Mouse (Mus musculus) hindlimb bud, embryonic 11.5 days (tissue): Measurements from ENCODE around the gene Coq10a.

Experiments
- DNase-seq: peaks from one replicate; pipeline ENCODE4 v3.0.0-alpha.2; 2012; ENCODE audit warnings: low read depth, low spot score; ENCODE audit errors: extremely low spot score

The Coq10a gene

GRCm38 (mm10) chr10:128388941-128389340, 20.1 kb upstream of the Coq10a start:
- no peak for DNase-seq

DNA sequence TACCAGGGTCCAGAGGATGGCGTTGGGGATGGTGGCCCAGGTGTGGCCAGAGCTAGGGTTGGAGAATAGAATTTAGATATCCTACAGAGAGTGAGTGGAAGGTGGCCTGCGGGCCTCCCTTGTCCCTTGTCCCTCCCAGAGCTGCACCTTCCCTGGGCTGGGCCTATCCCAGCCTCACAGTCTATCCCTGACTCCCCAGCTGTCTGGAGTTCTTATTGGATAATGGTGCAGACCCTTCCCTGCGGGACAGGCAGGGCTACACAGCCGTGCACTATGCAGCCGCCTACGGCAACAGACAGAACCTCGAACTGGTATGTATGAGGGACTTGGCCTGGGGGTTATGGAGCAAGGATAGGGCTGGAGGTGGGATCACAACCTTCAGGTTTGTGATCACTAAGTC, 17.1 kb upstream of the Coq10a start:
- DNase-seq, result no peak

DNA sequence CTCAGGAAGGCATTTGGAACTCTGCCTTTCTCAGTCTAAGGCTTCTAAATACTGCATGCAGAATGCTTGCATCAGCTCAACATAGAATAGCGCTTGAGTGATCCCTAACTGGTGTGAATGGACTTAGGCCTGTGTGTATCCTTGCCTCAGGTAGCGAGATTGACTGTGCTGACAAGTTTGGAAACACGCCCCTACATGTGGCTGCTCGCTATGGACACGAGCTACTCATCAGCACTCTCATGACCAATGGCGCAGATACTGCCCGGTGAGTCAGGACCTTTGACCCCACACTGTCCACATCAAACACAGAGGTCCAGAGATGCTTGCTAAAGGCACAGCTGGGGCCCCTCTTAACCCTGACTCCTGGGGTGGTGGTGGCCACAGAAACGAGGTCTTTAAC, 13.7 kb upstream of the Coq10a start:
- DNase-seq, result no peak

DNA sequence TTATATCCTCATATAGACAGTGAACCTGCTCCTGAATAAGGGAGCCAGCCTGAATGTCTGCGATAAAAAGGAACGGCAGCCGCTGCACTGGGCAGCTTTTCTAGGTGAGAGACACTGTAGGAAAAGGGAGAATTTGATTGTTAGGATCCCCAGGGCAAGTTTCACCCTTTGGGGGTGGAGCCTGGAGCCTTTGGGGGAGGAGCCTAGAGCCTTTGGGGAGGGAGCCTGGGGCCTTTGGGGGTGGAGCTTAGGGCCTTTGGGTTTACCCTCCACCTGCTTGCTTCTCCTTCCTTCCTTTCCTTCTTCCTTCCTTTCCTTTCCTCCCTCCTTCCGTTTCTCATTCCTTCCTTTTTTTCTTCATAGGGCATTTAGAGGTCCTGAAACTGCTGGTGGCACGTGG, 11.8 kb upstream of the Coq10a start:
- no peak for DNase-seq

DNA sequence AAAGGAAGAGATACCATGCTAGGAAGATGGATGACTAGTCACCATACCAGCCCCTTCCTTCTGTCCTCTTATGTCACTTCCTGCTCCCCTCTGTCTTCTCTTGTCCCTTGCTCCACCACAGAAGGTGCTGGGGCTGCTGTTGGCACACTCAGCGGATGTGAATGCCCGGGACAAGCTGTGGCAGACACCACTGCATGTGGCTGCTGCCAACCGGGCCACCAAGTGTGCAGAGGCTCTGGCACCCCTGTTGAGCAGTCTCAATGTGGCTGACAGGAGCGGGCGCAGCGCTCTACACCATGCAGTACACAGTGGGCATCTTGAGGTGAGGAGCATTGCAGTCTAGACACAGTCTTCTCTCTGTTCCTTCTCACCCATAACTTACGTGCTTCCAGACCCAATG, 10.5 kb upstream of the Coq10a start:
- no peak for DNase-seq

- DNase-seq, result no peak
These were observed 9.7 kb upstream of the Coq10a start for GRCm38 (mm10) chr10:128378462-128378861.

GRCm38 (mm10) chr10:128377940-128378448, 9.2 kb upstream of the Coq10a start:
- no peak for DNase-seq

DNA sequence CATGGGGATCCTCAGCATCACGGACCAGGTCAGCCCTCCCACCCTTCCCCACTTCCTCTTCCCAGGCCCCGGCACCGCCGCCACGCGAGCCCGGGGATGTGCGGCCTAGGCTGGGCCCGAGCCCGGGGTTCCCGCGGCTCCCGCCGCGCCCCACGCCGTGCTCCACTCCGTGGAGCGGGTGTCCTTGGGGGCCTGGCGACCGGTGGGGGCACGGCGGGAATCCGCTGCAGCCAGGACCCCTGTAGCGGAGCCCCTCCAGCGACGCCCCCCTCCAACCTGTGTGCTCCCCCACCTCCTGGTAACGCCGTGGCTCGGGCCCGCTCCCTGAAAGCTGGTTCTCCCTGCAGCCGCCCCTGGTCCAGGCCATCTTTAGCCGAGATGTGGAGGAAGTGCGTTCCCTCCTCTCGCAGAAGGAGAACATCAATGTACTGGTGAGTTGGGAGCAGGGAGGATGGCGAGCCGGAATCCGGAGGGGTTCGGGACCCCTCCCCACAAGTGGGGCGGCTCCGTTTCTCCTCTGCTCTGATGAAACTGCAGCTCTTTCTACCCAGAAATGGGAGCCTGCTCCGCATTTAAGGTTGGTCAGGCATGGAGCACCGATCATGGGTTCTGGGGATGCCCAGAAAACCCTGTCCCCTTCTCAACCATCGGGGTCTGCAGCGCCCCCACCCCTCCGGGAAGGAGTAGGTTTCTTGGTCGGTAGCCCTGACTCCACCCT, 8.6 kb upstream of the Coq10a start:
- no peak for DNase-seq

- peak; percentile 37 for DNase-seq
These were observed 7.8 kb upstream of the Coq10a start, which contains the start of gene Ankrd52 for GRCm38 (mm10) chr10:128376455-128377211. Ankrd52 (plus strand) TSS chr10:128377115.

DNA sequence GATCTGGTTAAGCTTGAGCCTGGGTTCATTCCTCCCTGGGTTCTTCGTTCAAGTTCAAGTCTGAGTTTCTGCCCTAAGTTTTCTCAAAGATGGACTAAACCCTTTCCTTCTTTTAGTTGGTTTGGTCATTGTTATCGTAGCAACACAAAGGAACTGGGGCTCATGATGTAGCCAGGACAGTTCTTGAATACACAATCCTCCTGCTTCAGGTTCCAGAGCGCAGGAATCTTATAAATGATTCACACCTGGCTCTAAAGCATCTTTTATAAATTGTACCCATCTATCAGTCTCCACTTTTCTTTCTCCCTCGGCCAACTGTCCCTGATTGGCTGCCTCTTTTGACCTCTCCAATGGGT, 7.3 kb upstream of the Coq10a start:
- no peak for DNase-seq

GRCm38 (mm10) chr10:128374393-128374792, 5.6 kb upstream of the Coq10a start:
- DNase-seq, result no peak

DNA sequence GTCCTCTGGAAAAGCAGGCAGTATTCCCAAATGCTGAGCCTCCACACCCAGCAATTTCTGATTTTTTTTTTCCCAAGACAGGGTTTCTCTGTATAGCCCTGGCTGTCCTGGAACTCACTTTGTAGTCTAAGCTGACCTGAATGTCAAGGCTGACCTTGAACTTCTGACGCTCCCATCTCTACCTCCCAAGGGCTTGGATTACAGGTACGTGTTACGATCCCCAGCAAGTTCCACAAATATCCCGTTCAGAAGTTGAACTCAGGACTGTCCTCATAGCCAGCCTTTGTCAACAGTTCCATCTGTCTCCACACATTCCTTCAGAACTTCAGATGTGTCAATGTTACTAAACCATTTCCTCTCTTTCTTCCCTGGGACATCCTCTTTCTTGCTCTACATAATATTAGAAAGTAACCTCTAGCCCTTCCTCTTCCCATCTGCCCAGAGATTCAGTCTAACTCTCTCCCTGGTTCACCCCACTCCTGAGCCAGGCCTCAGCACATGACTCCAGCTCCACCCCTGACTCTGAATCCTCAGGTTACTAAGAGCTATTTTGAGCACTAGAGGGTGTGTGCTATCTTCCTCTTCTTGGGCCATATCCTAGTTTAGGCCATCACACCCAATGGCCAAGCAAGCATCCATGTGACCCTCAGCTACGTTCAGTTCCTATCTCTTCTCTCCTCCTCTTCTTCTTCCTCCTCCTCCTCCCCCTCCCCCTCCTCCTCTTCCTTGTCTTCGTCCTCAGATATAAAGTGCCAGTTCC, 4.4 kb upstream of the Coq10a start:
- no peak for DNase-seq

- DNase-seq, result no peak
These were observed 3.3 kb upstream of the Coq10a start for GRCm38 (mm10) chr10:128372142-128372541.

DNA sequence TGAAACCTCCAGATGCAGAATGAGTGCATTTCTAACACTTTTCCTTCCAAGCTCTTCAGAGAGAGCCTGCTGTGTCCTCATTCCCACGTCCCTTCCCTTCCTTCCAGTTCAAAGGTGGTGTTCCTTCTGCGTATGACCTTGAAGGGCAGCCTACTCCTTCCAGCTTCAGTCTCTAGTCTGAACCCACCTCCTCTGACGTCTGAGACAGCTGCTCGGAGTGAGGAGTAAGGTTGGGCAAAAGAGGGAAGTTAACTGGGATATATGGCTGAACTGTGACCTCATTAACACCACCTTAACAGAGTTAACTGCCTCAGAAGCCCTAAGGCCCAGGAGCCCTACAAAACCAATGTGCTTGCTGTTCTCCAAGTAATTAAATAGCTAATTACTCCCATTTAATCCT, 1.8 kb upstream of the Coq10a start:
- no peak for DNase-seq

DNA sequence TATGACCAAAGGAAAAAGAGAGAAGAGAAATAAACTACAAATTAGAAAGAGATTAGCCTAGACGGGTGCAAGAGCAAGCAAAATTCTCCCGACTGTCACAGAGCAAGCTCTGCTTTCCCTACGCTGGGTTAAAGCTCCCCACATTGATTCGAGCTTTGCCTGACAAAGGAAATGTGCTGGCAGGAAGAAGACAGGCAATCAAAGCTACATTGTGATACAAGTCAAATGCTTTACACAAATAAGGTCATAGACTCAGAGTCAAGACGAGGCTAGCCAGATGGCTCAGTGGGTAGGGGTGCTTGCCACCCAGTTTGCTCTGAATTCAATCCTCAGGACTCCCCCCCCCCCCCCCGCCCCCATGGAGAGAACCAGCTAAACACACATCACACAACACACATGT, 1.2 kb upstream of the Coq10a start:
- no peak for DNase-seq

DNA sequence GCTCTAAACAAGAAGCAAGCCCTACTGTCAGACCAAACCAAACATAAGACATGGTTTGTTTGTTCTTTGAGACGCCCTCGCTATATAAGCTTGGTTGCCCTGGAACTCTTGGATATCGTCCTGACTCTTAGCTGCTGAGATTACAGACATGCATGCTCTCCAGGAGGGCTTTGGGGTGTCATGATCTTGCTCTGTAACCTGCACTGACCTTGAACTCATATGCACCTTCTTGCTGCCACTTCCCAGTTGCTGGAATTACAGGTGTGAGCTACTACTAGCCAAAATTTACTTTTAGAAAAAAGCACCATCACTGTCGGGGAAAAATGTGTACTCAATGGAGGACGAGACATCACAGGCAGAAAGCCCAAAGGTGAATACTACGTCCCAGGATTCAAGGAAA, 802 bp upstream of the Coq10a start:
- DNase-seq, result no peak

DNA sequence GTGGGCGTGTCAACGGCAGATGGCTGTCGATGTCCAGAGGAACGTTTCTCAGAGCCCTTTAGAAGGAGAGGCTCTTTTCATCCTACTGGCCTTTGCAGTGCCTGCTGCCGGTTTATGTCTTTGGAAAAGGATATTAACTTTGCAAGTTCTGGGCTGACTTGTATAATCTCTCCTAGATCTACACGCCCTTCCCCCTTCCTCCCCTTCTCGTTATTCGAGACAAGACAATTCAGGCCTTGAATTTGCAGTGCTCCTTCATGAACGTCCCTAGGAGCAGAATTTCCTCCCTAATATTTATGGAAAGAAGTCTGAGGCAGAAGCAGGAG, 384 bp upstream of the Coq10a start:
- no peak for DNase-seq

DNA sequence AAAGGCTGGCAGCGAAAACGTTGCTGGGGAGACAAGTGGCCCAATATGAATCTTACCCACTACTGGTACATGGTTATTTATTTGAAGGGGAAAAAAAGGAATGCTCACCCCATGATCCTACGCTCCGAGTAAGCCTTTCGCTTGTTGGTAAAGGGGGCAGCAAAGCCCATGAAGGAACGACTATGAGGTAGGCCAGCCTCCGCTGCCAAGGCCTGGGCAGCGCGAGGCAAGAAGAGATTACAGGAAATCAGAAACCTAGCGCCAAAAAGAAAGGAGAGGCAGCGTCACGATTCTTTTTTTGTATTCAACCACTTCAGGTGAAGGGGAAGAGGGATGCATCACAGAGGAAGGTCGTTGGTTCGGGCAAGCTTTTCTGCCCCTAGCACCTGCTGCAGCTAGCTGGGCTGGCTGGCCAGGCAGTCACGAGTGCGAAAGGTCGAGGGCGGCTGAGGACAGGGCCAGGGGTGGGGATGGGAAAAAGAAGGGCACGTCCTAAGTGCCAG, 847 bp downstream of the Coq10a start:
- no peak for DNase-seq

DNA sequence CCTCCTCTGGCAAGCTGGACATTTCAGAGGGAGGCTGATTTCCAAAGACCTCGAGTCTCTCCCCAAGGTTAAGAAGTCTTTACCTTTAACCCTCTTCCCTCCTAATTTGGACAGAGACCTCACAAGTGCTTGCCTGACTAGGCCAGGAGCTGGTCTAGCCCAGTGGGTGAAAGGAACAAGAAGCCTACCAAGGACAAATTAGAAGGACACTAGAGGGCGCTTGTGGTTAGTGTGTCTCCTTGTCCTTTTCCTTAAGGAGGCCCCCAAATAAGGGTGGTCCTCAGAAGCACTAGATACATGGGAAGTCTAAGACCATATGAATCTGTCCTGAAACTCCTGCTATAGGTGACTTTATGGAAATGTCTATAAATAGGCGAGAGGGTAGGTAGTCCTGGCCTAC, 6.2 kb downstream of the Coq10a start:
- no peak for DNase-seq

DNA sequence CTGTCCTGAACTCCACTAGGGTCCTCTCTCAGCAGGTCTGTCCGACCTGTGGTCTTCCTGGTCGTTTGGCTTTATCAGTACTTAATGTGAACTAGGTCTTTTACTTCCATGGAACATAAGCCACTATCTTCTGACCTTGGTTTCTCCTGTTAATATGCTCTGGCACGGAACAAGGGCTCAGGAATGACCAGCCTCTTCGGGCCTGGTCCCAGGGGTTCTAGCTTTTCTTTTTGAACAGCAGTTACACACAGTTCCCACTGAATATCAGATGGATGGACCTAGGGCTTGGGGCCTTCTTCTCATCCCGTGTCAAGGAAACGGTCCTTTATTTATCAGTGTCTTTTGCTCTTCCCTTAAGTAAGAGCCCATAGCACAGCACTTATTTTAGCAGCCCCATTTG, 7.0 kb downstream of the Coq10a start:
- no peak for DNase-seq

DNA sequence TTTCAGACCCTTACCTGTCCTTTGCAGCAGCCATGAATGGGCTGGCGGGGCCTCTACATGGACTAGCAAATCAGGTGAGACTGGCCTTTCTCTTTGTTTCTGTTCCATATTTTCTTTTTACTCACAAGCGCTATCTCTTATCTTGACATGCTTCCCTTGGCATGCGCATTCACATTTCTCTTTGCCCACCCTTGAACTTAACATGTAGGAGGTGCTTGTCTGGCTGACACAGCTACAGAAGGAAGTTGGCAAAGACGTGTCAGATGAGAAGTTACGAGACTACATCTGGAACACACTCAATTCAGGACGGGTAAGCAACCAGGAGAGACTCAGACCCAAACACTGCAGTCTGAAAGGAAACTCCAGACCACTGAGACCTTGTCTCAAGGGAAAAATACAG, 9.6 kb downstream of the Coq10a start:
- no peak for DNase-seq

DNA sequence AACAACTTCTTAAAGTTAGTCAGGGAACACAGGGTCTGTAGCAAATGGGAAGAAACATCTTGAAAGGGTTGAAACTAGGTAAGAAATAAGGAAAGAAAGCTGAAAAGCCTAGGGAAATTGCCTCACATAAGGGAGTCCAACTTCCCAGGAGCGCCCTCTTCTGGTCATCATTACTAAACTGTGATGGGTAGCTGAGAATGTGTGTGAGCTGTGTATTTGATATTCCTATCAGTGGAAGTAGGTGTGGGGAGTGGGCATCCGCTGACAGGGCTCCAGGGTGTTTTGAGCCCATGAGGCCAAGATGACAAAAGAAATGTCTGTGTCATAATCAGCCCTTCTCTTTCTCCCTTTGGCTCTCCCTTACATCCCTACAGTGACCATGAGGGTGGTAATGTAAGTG, 10.0 kb downstream of the Coq10a start:
- DNase-seq, result no peak
